Mouse (Mus musculus) neural tube, embryonic 14.5 days (tissue): Measurements from ENCODE around the gene Zfp775. TPM values are rescaled to one million over a fixed set of nuclear protein-coding genes. Genes with fewer than 3 reads are reported as not detected.

Experiments
- ATAC-seq: fragments of 200-750 bp; cut with Nextera tagmentation; 2 replicates; pipeline ENCODE4 v1.8.0; 2017; ENCODE audit warnings: low read depth, mild to moderate bottlenecking, moderate TSS enrichment, moderate library complexity
- H3K27ac ChIP-seq: fragments of 300-500 bp; sonication (generic); 2 replicates; pipeline ENCODE4 v1.5.1; 2014; ENCODE audit warnings: low read depth, mild to moderate bottlenecking, control low read depth, low read length, moderate library complexity, mixed read lengths
- H3K27me3 ChIP-seq: fragments of 300-500 bp; sonication (generic); 2 replicates; pipeline ENCODE4 v1.6.1; 2014; ENCODE audit warnings: low read length; ENCODE audit not compliant: control insufficient read depth, insufficient read depth
- H3K36me3 ChIP-seq: fragments of 300-500 bp; sonication (generic); 2 replicates; pipeline ENCODE4 v1.6.1; 2014; ENCODE audit warnings: low read length, mixed read lengths; ENCODE audit not compliant: control insufficient read depth, insufficient read depth
- H3K4me1 ChIP-seq: fragments of 300-500 bp; sonication (generic); 2 replicates; pipeline ENCODE4 v1.6.1; 2014; ENCODE audit warnings: low read length; ENCODE audit not compliant: control insufficient read depth, insufficient read depth
- H3K4me2 ChIP-seq: fragments of 300-500 bp; sonication (generic); 2 replicates; pipeline ENCODE4 v1.6.1; 2014; ENCODE audit warnings: mild to moderate bottlenecking, low read depth, low read length, control low read depth
- H3K4me3 ChIP-seq: fragments of 300-500 bp; sonication (generic); 2 replicates; pipeline ENCODE4 v1.5.1; 2014; ENCODE audit warnings: low read depth, low read length, control low read depth, mixed read lengths
- H3K9ac ChIP-seq: fragments of 300-500 bp; sonication (generic); replicated peaks from 2 replicates; pipeline ENCODE4 v1.6.1; 2014; ENCODE audit warnings: low read depth, mild to moderate bottlenecking, control low read depth, low read length, mixed read lengths
- H3K9me3 ChIP-seq: fragments of 300-500 bp; sonication (generic); 2 replicates; pipeline ENCODE4 v1.6.1; 2016; ENCODE audit warnings: low read length; ENCODE audit not compliant: control insufficient read depth
- WGBS: fragments of 180-500 bp; shearing (Covaris S2); extraction: QIAGEN DNeasy Blood & Tissue Kit; methylation state at CpG from one replicate; pipeline ENCODE4 v1.1.7; 2014; 5-methylcytosine and 5-hydroxymethylcytosine counted together
- polyA plus RNA-seq: library from polyadenylated mRNA; unstranded; fragments of >200 nt; fragmentation: Nextera tagmentation; extraction: Ambion mirVana; gene quantifications from 2 replicates; pipeline ENCODE4 v1.2.1, GENCODE M21; 2014

Zfp775 gene
- polyA plus RNA-seq, 1 experiment from 2014 or later: 12.3 TPM

DNA sequence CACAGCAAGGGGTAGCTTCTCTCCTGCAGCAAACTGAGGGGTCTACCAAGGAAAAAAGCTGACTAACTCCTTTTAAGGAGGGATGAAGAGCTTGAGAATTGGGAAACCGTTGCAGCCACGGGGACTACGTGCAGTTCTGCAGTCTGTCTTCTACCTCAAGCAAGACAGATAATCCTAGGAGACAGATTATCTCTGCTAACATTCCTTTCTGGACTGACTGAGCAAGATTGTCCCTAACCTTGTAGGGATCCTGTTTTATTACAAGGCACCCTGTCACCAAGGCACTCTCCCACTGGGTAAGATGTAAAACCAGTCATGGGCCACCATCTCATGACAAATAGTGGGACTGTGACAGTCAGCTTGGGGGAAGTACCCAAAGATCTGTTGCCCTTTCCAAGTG is 20.6 kb upstream of the Zfp775 start:
- Histone ChIP-seq H3K4me3 (no peak overlapping the region), H3K36me3 (no peaks in the 10 kb centered on the region), H3K27me3 (no peaks in the 10 kb centered on the region), H3K27ac (no peak overlapping the region), H3K4me1 (no peaks in the 10 kb centered on the region), H3K9me3 (no peaks in the 10 kb centered on the region), H3K9ac (no peak overlapping the region), H3K4me2 (no peak overlapping the region)
- ATAC-seq: no peak
- 50% methylated on average over 3 of the region's 3 CpGs for WGBS

DNA sequence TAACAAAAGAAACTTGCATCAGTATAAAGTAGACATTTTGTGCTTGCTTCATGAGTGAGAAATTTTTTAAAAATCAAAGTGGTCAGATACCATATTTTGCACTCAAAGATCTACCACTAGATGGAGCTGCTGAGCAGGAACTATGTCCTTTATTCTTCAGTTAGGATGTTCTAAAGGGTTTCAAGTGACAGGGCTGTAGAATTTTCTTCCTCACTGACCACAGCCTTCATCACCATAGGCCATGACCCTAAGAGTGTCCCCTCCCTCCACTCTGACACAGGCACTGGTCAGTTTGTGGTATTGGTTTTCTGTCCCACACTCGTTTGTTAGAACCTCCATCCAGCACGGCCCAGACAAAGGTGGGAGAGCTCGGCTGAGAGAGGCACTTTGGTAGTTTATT is 19.8 kb upstream of the Zfp775 start:
- Histone ChIP-seq H3K4me3 (no peak overlapping the region), H3K4me1 (no peaks in the 10 kb centered on the region), H3K4me2 (no peak overlapping the region), H3K9me3 (no peaks in the 10 kb centered on the region), H3K36me3 (no peaks in the 10 kb centered on the region), H3K27ac (no peak overlapping the region), H3K27me3 (no peaks in the 10 kb centered on the region), H3K9ac (no peak overlapping the region)
- WGBS: 66% methylated on average over 3 of the region's 3 CpGs
- peak; percentile 44 for ATAC-seq

DNA sequence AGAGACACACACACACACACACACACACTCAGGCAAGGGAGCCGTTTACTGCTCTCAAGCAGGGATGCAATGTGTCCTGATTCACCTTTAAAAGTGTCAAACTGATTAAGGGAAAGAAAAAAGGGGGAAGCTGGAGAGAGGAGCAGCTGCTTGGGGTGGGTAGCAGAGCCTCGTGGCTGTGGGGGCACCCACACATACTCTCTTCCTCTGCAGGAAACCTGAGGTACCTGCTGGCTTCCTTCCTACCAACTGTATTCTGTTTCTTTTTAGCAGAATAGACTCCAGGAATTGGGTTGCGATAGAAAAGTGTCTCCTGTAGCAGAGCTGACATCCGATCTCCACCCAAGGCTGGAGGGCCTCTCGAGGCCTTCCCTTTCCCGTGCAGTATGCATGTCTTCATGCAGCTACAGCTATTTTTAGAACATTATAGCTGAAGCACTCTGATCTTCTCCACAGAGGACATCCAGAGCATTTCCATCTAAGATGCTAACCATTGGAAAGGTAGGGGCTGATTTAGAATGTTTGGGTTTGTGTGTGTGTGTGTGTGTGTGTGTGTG is 12.6 kb upstream of the Zfp775 start, which contains the start of gene Gm45021:
Gene Gm45021, plus strand, starts transcription at position 417 of the 557 bp plus-strand sequence.
- no peak for ATAC-seq
- H3K36me3 ChIP-seq: no peaks in the 10 kb centered on the region
- no peak within 1 kb of the TSS for H3K9ac ChIP-seq
- 68% methylated on average over 6 of the region's 6 CpGs for WGBS
- no peak within 1 kb of the TSS for H3K4me3 ChIP-seq
- no peaks in the 10 kb centered on the region for H3K27me3 ChIP-seq
- H3K9me3 ChIP-seq: no peaks in the 10 kb centered on the region
- H3K4me2 ChIP-seq: no peak within 1 kb of the TSS
- peaks cover 7% of the 10 kb centered on the region; the same call in 1 of the 2 replicates for H3K4me1 ChIP-seq
- no peak within 1 kb of the TSS for H3K27ac ChIP-seq

DNA sequence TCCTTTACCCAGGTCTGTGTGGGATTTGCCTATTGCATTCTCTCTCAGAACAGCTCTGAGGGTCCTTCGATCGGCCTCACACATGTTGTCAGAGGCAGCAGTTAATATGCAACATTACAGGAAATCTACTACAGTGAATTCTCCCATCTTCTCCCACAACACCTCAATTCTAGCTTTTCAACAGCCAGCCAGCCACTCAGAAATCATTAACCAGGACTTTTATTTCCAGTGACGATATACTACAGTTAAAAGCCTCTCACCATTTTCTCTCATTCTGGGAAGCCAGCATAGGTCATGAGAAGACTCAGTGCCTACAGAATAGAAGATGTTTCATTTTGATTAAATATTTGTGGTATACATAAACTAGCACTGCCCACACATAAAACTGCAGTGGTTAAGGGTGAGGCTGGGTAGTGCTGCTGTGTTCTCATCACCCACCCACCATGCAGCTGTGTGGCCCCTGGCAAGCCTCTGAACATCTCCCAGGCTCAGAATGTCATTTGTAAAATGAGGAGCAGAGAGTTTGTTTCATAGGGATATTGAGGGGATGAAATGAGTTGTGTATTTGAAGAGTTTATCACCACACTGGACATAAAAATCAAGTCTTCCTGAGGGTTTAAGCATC is 10.5 kb upstream of the Zfp775 start:
- H3K9ac ChIP-seq: no peak overlapping the region
- no peak for ATAC-seq
- H3K27me3 ChIP-seq: no peaks in the 10 kb centered on the region

DNA sequence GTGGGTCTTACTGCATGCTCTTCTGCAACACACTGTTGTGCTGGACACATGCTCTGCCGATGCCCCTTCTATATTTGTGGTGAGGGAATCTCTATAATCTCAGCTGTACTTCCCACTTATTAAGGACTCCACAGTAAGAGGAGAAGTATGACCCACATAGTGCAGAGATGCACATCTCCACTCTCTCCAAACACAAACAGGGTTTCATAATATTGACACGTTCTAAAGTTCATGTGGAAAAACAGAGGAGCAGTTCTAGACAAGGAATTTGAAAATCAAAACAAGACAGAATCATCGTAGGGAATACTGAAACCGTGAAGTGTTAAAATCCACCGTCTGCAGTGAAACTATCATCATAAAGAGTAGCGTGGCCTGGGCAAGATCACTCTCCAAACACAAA is 10.0 kb upstream of the Zfp775 start:
- H3K4me2 ChIP-seq: no peak overlapping the region
- no peak overlapping the region for H3K9ac ChIP-seq
- peaks cover 8% of the 10 kb centered on the region for H3K9me3 ChIP-seq
- no peaks in the 10 kb centered on the region for H3K27me3 ChIP-seq
- H3K4me3 ChIP-seq: no peak overlapping the region
- no peak for ATAC-seq
- H3K4me1 ChIP-seq: peaks cover 16% of the 10 kb centered on the region
- WGBS: 86% methylated on average over 6 of the region's 6 CpGs
- H3K36me3 ChIP-seq: peaks cover 8% of the 10 kb centered on the region
- H3K27ac ChIP-seq: no peak overlapping the region

More for the DNA sequence above, 10.5 kb upstream of the Zfp775 start:
- Histone ChIP-seq H3K36me3 (peaks cover 3% of the 10 kb centered on the region), H3K27ac (no peak overlapping the region), H3K4me3 (no peak overlapping the region), H3K4me2 (no peak overlapping the region), H3K4me1 (peaks cover 16% of the 10 kb centered on the region), H3K9me3 (peaks cover 2% of the 10 kb centered on the region; the same call in 1 of the 2 replicates)
- 38% methylated on average over 3 of the region's 3 CpGs for WGBS

DNA sequence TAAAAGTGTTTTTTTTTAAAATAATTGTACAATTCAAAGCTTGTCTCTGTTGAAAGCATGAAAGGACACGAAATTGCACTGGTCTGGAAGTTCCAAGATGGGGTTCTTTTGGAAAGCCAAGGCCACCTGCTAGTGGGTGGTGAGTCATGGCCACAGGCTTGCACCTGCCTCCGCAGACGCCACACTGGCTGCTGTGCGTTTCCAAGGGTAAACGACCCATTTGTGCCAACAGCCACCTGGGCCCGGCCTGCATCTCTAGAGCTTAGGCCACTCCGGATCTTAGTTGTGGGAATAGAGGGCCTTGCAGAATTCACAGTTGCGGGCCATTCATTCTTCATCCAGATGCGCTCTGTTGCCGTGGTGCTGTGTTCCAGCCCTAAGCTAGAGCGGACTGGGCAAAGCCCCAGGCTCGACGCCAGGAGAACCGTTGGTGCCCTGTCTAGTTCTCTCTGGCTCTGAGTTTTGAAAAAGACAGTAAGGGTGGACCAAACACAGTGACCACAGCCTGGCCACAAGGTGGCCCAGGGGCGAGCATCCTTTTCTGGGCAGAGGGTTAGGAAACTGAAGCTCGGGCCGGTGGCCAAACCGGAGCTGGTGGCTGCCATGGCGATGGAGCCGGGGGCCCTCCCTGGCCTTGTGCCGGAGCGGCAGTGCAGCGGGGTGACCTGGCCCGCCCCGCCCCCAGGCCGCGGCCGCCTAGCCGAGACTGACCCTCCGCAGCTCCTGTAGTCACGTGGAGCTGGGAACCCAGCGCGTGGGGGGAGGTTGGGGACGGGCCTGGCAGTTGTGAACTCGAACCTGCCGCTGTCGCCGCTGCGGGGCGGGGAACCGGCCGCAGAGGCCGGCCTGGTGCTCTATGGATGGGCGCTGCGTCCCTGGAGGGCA is 8.5 kb upstream of the Zfp775 start, which contains the start of the genes Repin1 and Gm44965:
Gene Repin1, plus strand, starts transcription at position 726 of the 885 bp plus-strand sequence.
Gene Gm44965, plus strand, starts transcription at position 784 of the 885 bp plus-strand sequence.
- peaks cover 23% of the 10 kb centered on the region for H3K36me3 ChIP-seq
- peaks cover 16% of the 10 kb centered on the region for H3K4me1 ChIP-seq
- H3K4me3 ChIP-seq: peak within 1 kb of the TSS; percentile 62
- peak within 1 kb of the TSS; percentile 78 for H3K4me2 ChIP-seq
- peak within 1 kb of the TSS; percentile 90 for H3K27ac ChIP-seq
- WGBS: 4% methylated on average over 40 of the region's 45 CpGs
- H3K9ac ChIP-seq: peak within 1 kb of the TSS; percentile 80
- H3K27me3 ChIP-seq: no peaks in the 10 kb centered on the region
- ATAC-seq: peak; percentile 93
- H3K9me3 ChIP-seq: peaks cover 12% of the 10 kb centered on the region

DNA sequence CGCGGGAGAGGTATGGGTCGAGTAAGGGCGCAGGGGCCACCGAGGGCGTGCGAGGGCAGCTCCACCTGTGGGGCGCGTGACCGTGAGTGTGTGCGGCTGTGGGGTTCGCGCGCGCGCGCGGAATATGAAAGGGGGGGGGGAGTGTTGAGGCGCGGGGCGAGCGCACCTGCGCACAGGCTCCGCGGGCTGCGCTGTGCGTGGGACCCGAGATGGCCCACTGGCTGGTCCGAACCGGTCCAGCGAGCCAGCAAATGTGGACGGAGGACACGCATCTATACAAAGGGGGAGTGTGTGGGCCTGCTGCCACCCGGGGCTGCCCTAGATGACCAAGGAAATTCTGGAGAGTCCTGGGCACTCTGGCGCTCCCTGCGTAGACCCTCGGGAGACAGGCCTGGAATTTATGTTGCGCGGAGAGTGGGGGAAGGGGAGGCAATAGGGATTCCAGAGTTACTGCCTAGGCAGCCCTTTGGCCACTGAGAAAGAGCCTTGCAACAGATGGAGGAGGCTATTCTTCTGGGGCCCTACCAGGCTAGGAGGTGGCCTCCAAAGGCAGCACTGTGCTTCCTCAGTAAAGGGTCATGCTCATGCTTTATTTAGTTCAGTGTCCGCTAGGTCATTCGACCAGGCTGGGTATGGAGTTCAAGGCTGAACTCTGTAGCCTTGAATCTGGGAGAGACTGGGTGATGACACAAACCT is 7.7 kb upstream of the Zfp775 start:
- H3K9ac ChIP-seq: peak overlapping the region; percentile 80
- H3K4me3 ChIP-seq: peak overlapping the region; percentile 62
- H3K36me3 ChIP-seq: peaks cover 29% of the 10 kb centered on the region
- H3K9me3 ChIP-seq: peaks cover 12% of the 10 kb centered on the region
- H3K27me3 ChIP-seq: no peaks in the 10 kb centered on the region
- peak; percentile 83 for ATAC-seq
- peaks cover 16% of the 10 kb centered on the region for H3K4me1 ChIP-seq
- WGBS: under 1% methylated on average over 36 of the region's 41 CpGs
- H3K4me2 ChIP-seq: peak overlapping the region; percentile 78
- H3K27ac ChIP-seq: peak overlapping the region; percentile 90

DNA sequence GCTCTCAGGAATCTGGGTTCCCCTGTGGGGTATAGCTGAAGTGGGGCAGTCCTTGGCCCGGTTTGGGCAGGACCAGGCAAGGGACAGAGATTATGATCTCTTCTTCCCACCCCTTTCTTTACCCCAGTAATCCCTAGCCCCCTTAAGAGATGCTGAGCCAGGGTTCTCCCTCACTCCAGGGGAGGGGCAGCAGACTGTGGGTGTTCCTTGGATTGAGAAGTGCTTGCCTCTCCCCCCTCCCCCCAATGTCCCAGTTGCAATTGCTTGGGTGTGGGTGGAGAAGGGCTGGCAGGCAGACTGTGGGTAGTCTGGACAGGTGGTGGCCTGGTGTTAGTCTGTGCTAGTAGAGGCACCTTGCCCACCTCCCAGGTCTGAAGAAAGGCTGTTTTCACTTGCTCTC is 6.6 kb upstream of the Zfp775 start:
- Histone ChIP-seq H3K27me3 (no peaks in the 10 kb centered on the region), H3K4me1 (peaks cover 16% of the 10 kb centered on the region), H3K27ac (no peak overlapping the region), H3K36me3 (peaks cover 34% of the 10 kb centered on the region), H3K4me2 (peak overlapping the region; percentile 78), H3K9ac (no peak overlapping the region; the same call in 1 of the 2 replicates), H3K4me3 (peak overlapping the region; percentile 62; the same call in 1 of the 2 replicates), H3K9me3 (peaks cover 12% of the 10 kb centered on the region)
- no peak for ATAC-seq
- 58% methylated on average over 1 of the region's 1 CpGs for WGBS
